Mouse (Mus musculus) liver, embryonic 14.5 days (tissue): Measurements from ENCODE around the gene AL607142.1. TPM values are rescaled to one million over a fixed set of nuclear protein-coding genes. Genes with fewer than 3 reads are reported as not detected.

Source experiments
- ATAC-seq: fragments of 200-750 bp; cut with Nextera tagmentation; 2 replicates; pipeline ENCODE4 v1.8.0; 2017; ENCODE audit warnings: moderate number of reproducible peaks, mild to moderate bottlenecking, moderate library complexity; ENCODE audit not compliant: insufficient read depth
- DNase-seq, 3 experiments: peaks; one replicate each; pipeline ENCODE4 v3.0.0-alpha.2; 2012 to 2013; ENCODE audit warnings: low read depth in 3 of 3, low spot score in 3 of 3
- H3K27ac ChIP-seq: fragments of 300-500 bp; sonication (generic); 2 replicates; pipeline ENCODE4 v1.5.1; 2014; ENCODE audit warnings: moderate library complexity, mild to moderate bottlenecking, control low read depth, inconsistent platforms
- H3K27me3 ChIP-seq: fragments of 300-500 bp; sonication (generic); 2 replicates; pipeline ENCODE4 v1.6.1; 2014; ENCODE audit warnings: mild to moderate bottlenecking, low read length, moderate library complexity; ENCODE audit not compliant: control insufficient read depth, insufficient read depth
- H3K36me3 ChIP-seq: fragments of 300-500 bp; sonication (generic); replicated peaks from 2 replicates; pipeline ENCODE4 v1.6.1; 2014; ENCODE audit warnings: low read depth; ENCODE audit not compliant: control insufficient read depth, insufficient read depth
- H3K4me1 ChIP-seq, 2 experiments: fragments of 200-500 bp in 1 of 2; fragments of 300-500 bp in 1 of 2; sonication (generic) in 1 of 2; replicated peaks; 2 replicates each; pipeline ENCODE4 v1.6.1; 2012 to 2014; ENCODE audit warnings: antibody characterized with exemption in 1 of 2, inconsistent platforms in 1 of 2, low read length in 1 of 2; ENCODE audit not compliant: control insufficient read depth in 2 of 2, insufficient read depth in 2 of 2
- H3K4me2 ChIP-seq: fragments of 300-500 bp; sonication (generic); 2 replicates; pipeline ENCODE4 v1.6.1; 2014; ENCODE audit warnings: low read depth, mild to moderate bottlenecking, control low read depth, moderate library complexity
- H3K4me3 ChIP-seq, 2 experiments: fragments of 200-500 bp in 1 of 2; fragments of 300-500 bp in 1 of 2; sonication (generic) in 1 of 2; 2 replicates each; pipeline ENCODE4 v1.5.1; 2012 to 2014; ENCODE audit warnings: low read depth in 2 of 2, low read length in 2 of 2, mild to moderate bottlenecking in 2 of 2, control low read depth in 1 of 2, inconsistent platforms in 1 of 2, moderate library complexity in 1 of 2; ENCODE audit not compliant: insufficient read depth in 1 of 2
- H3K9ac ChIP-seq: fragments of 300-500 bp; sonication (generic); replicated peaks from 2 replicates; pipeline ENCODE4 v1.6.1; 2014; ENCODE audit warnings: mild to moderate bottlenecking, control low read depth, moderate library complexity
- H3K9me3 ChIP-seq: fragments of 300-500 bp; sonication (generic); 2 replicates; pipeline ENCODE4 v1.6.1; 2016; ENCODE audit warnings: low read length, mixed read lengths; ENCODE audit not compliant: control insufficient read depth
- CTCF ChIP-seq: IDR thresholded peaks from 2 replicates; pipeline ENCODE4 v1.5.1; 2016; ENCODE audit warnings: antibody characterized with exemption, low read depth, control low read depth
- EP300 ChIP-seq: IDR thresholded peaks from 2 replicates; pipeline ENCODE4 v1.6.1; 2016; ENCODE audit warnings: antibody characterized with exemption, low read depth
- WGBS: fragments of 180-500 bp; shearing (Covaris S2); extraction: QIAGEN DNeasy Blood & Tissue Kit; methylation state at CpG from one replicate; pipeline ENCODE4 v1.1.7; 2014; ENCODE audit not compliant: insufficient replicate concordance; 5-methylcytosine and 5-hydroxymethylcytosine counted together
- polyA plus RNA-seq, 2 experiments: library from polyadenylated mRNA; depleted of rRNA in 1 of 2; stranded (reverse) in 1 of 2; unstranded in 1 of 2; fragments of >200 nt; fragmentation: Nextera tagmentation in 1 of 2; extraction: Ambion mirVana in 1 of 2; gene quantifications; 2 replicates each; pipeline versions ENCODE4 v1.2.1 to v1.2.3; 2012 to 2014

The AL607142.1 gene
- polyA plus RNA-seq, 2 experiments, result not detected

- no peaks in the 10 kb centered on the region for H3K36me3 ChIP-seq
- no peak overlapping the region for H3K9ac ChIP-seq
- no peaks in the 10 kb centered on the region for H3K27me3 ChIP-seq
- WGBS, result 26% methylated on average over 4 of the region's 4 CpGs
- no peak overlapping the region for H3K4me3 ChIP-seq
- H3K4me1 ChIP-seq, result no peaks in the 10 kb centered on the region
- DNase-seq (no peak), ATAC-seq (no peak)
- H3K27ac ChIP-seq, result no peak overlapping the region
- H3K4me2 ChIP-seq, result no peak overlapping the region
- TF ChIP-seq EP300 (no peak), CTCF (no peak)
- no peaks in the 10 kb centered on the region for H3K9me3 ChIP-seq
Measured at GRCm38 (mm10) chr4:120047060-120047459, 17.7 kb upstream of the AL607142.1 start.

DNA sequence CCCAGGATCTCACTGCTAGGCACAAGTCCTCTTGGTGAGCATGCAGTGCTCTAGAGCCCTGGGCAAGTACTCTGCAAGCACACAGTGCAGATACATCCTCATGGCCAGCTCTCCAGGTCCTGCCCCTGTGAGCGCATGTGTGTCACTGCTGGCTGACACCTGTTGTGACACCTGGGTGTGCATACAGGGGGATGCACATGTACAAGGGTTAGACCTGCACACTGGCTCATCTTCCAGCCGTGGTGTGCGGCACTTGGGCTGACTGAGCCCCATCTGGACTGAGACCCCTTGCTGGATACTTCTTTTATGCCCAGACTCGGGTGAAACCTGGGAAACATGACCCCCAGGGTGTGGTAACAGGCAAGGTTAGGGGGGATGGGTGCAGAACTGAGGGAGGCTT, 16.5 kb upstream of the AL607142.1 start:
- Histone ChIP-seq H3K27ac (no peak overlapping the region), H3K4me3 (no peak overlapping the region), H3K9me3 (no peaks in the 10 kb centered on the region), H3K36me3 (no peaks in the 10 kb centered on the region), H3K27me3 (no peaks in the 10 kb centered on the region), H3K4me1 (no peaks in the 10 kb centered on the region), H3K4me2 (no peak overlapping the region), H3K9ac (no peak overlapping the region)
- DNase-seq (no peak), ATAC-seq (no peak)
- 60% methylated on average over 4 of the region's 4 CpGs for WGBS
- TF ChIP-seq EP300, result no peak
- TF ChIP-seq CTCF, result no peak

GRCm38 (mm10) chr4:120049857-120050256, 14.9 kb upstream of the AL607142.1 start:
- Histone ChIP-seq H3K27ac (no peak overlapping the region), H3K4me3 (no peak overlapping the region), H3K4me2 (no peak overlapping the region), H3K4me1 (no peaks in the 10 kb centered on the region), H3K27me3 (no peaks in the 10 kb centered on the region), H3K36me3 (no peaks in the 10 kb centered on the region), H3K9me3 (no peaks in the 10 kb centered on the region), H3K9ac (no peak overlapping the region)
- DNase-seq, result no peak
- 61% methylated on average over 3 of the region's 3 CpGs for WGBS
- TF ChIP-seq EP300, result no peak
- no peak for TF ChIP-seq CTCF
- ATAC-seq, result no peak

DNA sequence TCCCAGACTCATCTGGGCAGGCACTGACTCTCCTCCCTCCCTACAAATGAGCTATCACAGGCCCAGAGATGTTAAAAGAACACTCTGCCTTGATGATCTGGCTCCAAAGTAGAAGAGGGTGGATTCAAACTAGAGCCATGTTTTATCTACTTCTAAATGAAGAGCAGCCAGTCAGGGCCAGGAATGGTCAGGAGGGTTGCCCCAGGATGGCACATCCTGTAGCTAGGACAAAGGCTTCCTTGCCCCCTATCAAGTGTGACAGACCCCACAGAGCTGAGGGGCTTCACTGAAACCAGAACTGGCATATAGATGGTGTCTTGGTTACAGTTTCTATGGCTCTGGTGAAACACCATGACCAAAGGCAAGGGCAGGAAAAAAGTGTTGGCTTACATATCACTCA, 12.3 kb upstream of the AL607142.1 start:
- Histone ChIP-seq H3K4me2 (no peak overlapping the region), H3K36me3 (no peaks in the 10 kb centered on the region), H3K9ac (no peak overlapping the region), H3K4me1 (no peaks in the 10 kb centered on the region), H3K9me3 (no peaks in the 10 kb centered on the region), H3K4me3 (no peak overlapping the region), H3K27ac (no peak overlapping the region), H3K27me3 (no peaks in the 10 kb centered on the region)
- ATAC-seq, result no peak
- no peak for TF ChIP-seq EP300
- TF ChIP-seq CTCF, result no peak
- DNase-seq, result no peak

- WGBS, result 54% methylated on average over 11 of the region's 11 CpGs
- ATAC-seq, result no peak
- Histone ChIP-seq H3K27me3 (no peaks in the 10 kb centered on the region), H3K36me3 (no peaks in the 10 kb centered on the region), H3K9me3 (no peaks in the 10 kb centered on the region), H3K4me3 (no peak overlapping the region), H3K9ac (no peak overlapping the region), H3K4me2 (no peak overlapping the region), H3K4me1 (no peaks in the 10 kb centered on the region), H3K27ac (no peak overlapping the region)
- no peak for DNase-seq
- TF ChIP-seq EP300 (no peak), CTCF (no peak)
Measured at GRCm38 (mm10) chr4:120053026-120054005, 11.5 kb upstream of the AL607142.1 start.
